Mouse (Mus musculus): ENCODE measurements around the gene Fubp3. TPM values are rescaled to one million over a fixed set of nuclear protein-coding genes. Genes with fewer than 3 reads are reported as not detected.
A peak's percentile ranks its signal among the peaks of the same experiment; 100 is the strongest.

The Fubp3 gene
- polyA plus RNA-seq, 1 experiment from 2014 or later, result 47.7 TPM

DNA sequence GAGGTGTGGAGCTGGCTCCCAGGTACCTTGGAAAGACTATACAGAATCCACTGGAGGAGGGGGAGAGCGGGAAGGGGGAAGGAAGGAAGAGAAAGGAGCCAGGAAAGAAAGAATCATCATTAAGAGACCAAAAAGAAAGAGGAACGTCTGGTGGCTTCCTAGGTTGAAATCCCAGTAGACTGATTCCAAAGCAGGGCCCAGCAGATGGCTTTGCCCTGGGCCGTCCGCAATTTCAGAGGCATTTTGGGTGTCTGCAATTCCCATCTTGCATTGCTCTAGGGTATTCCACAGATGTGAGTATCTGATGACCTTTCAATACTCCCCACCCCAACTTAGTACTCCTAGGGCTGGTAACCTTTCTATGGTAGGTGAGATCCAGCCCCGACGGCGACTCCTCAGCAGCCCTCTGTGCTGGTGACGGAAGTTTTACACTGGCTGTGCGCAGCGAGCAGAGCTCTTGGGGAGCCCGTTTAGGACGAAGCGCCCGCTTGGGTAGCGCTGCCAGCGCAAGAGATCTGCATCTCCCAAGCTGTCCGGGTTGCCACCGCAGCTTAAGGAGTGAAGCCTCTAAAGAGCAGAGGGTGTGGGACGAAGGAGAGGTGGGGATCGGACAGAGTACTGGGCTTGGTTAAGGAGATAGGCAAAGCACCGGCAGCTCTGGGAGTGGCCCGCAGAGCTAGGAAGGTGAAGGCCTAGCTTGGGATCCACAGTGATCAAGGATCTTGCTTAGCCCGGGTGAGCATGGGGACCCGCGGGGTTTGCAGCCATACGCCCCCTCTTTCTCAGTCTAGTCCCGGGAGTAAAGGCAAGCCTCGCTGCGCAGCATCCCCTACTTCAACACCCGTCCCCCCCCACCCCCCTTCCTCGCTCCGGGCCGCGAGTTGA is 66.4 kb downstream of the Fubp3 start:
- Histone ChIP-seq H3K4me3 (ENCODE audit: low read depth, low read length) (no peak overlapping the region), H3K9me3 (ENCODE audit: low read length) (no peaks in the 10 kb centered on the region), H3K9ac (replicated peaks; ENCODE audit: low read depth) (no peak overlapping the region), H3K4me1 (ENCODE audit: insufficient read depth, low read depth, low read length) (peaks cover 2% of the 10 kb centered on the region; the same call in 1 of the 2 replicates), H3K36me3 (ENCODE audit: insufficient read depth, low read length) (no peaks in the 10 kb centered on the region), H3K27me3 (replicated peaks; ENCODE audit: insufficient read depth, low read length) (peaks cover 97% of the 10 kb centered on the region), H3K27ac (ENCODE audit: low read length) (no peak overlapping the region), H3K4me2 (replicated peaks; ENCODE audit: low read depth, low read length) (no peak overlapping the region)
- DNase-seq (ENCODE audit: low spot score) (no peak), ATAC-seq (no peak)
- TF ChIP-seq CTCF (IDR thresholded peaks at IDR 0.05) (no peak), EP300 (IDR thresholded peaks at IDR 0.05) (no peak)
- 3% methylated on average over 29 of the region's 34 CpGs for WGBS

GRCm38 (mm10) chr2:31639466-31639760 is 67.0 kb downstream of the Fubp3 start:
- Histone ChIP-seq H3K9me3 (ENCODE audit: low read length) (no peaks in the 10 kb centered on the region), H3K36me3 (ENCODE audit: insufficient read depth, low read length) (no peaks in the 10 kb centered on the region), H3K4me1 (ENCODE audit: insufficient read depth, low read depth, low read length) (peaks cover 2% of the 10 kb centered on the region; the same call in 1 of the 2 replicates), H3K4me2 (replicated peaks; ENCODE audit: low read depth, low read length) (no peak overlapping the region), H3K27me3 (replicated peaks; ENCODE audit: insufficient read depth, low read length) (peaks cover 97% of the 10 kb centered on the region), H3K4me3 (ENCODE audit: low read depth, low read length) (no peak overlapping the region), H3K27ac (ENCODE audit: low read length) (no peak overlapping the region), H3K9ac (replicated peaks; ENCODE audit: low read depth) (no peak overlapping the region)
- 1% methylated on average over 12 of the region's 13 CpGs for WGBS
- ATAC-seq, result no peak
- DNase-seq (ENCODE audit: low spot score), result no peak
- no peak for TF ChIP-seq EP300 (IDR thresholded peaks at IDR 0.05)
- TF ChIP-seq CTCF (IDR thresholded peaks at IDR 0.05), result no peak

GRCm38 (mm10) chr2:31639901-31640608 is 67.6 kb downstream of the Fubp3 start, which contains the start of gene Prdm12:
Gene Prdm12 (plus strand): TSS chr2:31640037.
- WGBS, result 2% methylated on average over 41 of the region's 41 CpGs
- Histone ChIP-seq H3K36me3 (ENCODE audit: insufficient read depth, low read length) (no peaks in the 10 kb centered on the region), H3K27ac (ENCODE audit: low read length) (no peak within 1 kb of the TSS), H3K27me3 (replicated peaks; ENCODE audit: insufficient read depth, low read length) (peaks cover 91% of the 10 kb centered on the region), H3K4me2 (replicated peaks; ENCODE audit: low read depth, low read length) (0 out of 2 replicates have a peak within 1 kb of the TSS, but pooled peaks have one; percentile 8), H3K9ac (replicated peaks; ENCODE audit: low read depth) (no peak within 1 kb of the TSS), H3K4me3 (ENCODE audit: low read depth, low read length) (peak within 1 kb of the TSS; percentile 10; the same call in 1 of the 2 replicates), H3K4me1 (ENCODE audit: insufficient read depth, low read depth, low read length) (peaks cover 2% of the 10 kb centered on the region; the same call in 1 of the 2 replicates), H3K9me3 (ENCODE audit: low read length) (no peaks in the 10 kb centered on the region)
- ATAC-seq (no peak), DNase-seq (ENCODE audit: low spot score) (no peak)
- no peak for TF ChIP-seq EP300 (IDR thresholded peaks at IDR 0.05)
- no peak for TF ChIP-seq CTCF (IDR thresholded peaks at IDR 0.05)

DNA sequence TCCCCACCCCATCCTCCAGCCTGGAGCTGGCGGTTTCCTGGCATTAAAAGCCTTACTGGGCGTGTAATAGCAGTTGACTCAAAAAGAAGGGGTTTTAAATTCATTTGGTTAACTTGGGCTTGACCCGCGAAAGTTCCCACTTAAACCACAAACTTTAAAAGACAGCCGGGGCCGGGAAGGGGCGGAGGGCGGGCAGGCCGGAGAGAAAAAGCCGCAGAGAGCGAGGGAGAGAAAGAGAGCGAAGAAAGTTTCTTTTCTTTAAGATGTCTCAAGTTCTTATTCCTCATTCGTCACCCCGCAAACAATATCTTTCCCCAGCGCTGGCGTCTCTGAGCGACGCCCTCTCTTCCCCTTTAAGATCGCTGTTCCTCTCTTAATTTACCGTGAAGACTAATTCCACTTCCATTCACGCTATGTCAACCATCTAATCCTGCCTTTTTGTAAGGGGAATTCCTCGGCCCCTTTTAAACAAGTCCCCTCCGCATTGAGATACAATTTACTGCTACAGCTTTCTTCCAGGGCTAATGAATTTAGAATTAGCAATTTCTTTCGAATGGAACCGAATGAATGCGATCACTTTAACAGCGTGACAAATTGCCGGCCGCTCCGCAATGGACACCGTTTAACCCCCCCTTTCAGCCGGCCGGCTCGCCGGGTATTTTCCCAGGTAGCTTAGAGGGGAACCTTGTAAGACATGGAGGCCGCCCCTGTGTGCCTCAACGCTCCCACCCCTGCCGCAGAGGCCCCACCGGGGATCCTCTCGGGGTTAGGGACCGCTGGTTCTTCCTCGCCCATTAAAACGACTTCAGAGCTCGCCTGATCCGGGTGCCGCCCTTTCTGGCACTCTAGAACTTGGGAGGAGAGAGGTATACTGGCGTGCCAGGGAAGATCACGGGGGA is 68.4 kb downstream of the Fubp3 start:
- DNase-seq (ENCODE audit: low spot score), result no peak
- no peak overlapping the region for H3K9ac ChIP-seq (replicated peaks; ENCODE audit: low read depth)
- 0 out of 2 replicates have a peak, but pooled peaks cover 2% of the 10 kb centered on the region for H3K4me1 ChIP-seq (ENCODE audit: insufficient read depth, low read depth, low read length)
- H3K27me3 ChIP-seq (replicated peaks; ENCODE audit: insufficient read depth, low read length), result peaks cover 86% of the 10 kb centered on the region
- 4% methylated on average over 47 of the region's 48 CpGs for WGBS
- H3K9me3 ChIP-seq (ENCODE audit: low read length), result no peaks in the 10 kb centered on the region
- no peak for ATAC-seq
- H3K4me3 ChIP-seq (ENCODE audit: low read depth, low read length), result peak overlapping the region; percentile 10; the same call in 1 of the 2 replicates
- TF ChIP-seq EP300 (IDR thresholded peaks at IDR 0.05) (no peak), CTCF (IDR thresholded peaks at IDR 0.05) (no peak)
- 0 out of 2 replicates have a peak overlapping the region, but pooled peaks have one; percentile 8 for H3K4me2 ChIP-seq (replicated peaks; ENCODE audit: low read depth, low read length)
- no peaks in the 10 kb centered on the region for H3K36me3 ChIP-seq (ENCODE audit: insufficient read depth, low read length)
- H3K27ac ChIP-seq (ENCODE audit: low read length), result no peak overlapping the region

GRCm38 (mm10) chr2:31641508-31641830 is 69.0 kb downstream of the Fubp3 start:
- whole genome bisulfite sequencing, result 2% methylated on average over 11 of the region's 11 CpGs

More at GRCm38 (mm10) chr2:31641508-31641830, 69.0 kb downstream of the Fubp3 start:
- Histone ChIP-seq H3K4me2 (replicated peaks; ENCODE audit: low read depth, low read length) (no peak overlapping the region), H3K36me3 (ENCODE audit: insufficient read depth, low read length) (no peaks in the 10 kb centered on the region), H3K9ac (replicated peaks; ENCODE audit: low read depth) (no peak overlapping the region), H3K27ac (ENCODE audit: low read length) (no peak overlapping the region), H3K9me3 (ENCODE audit: low read length) (no peaks in the 10 kb centered on the region), H3K4me1 (ENCODE audit: insufficient read depth, low read depth, low read length) (no peaks in the 10 kb centered on the region), H3K4me3 (ENCODE audit: low read depth, low read length) (no peak overlapping the region; the same call in 1 of the 2 replicates), H3K27me3 (replicated peaks; ENCODE audit: insufficient read depth, low read length) (peaks cover 81% of the 10 kb centered on the region)
- TF ChIP-seq EP300 (IDR thresholded peaks at IDR 0.05), result no peak
- TF ChIP-seq CTCF (IDR thresholded peaks at IDR 0.05), result no peak
- DNase-seq (ENCODE audit: low spot score), result no peak
- ATAC-seq, result no peak
